Mouse (Mus musculus): ENCODE results near the gene Rpap3.

DNA sequence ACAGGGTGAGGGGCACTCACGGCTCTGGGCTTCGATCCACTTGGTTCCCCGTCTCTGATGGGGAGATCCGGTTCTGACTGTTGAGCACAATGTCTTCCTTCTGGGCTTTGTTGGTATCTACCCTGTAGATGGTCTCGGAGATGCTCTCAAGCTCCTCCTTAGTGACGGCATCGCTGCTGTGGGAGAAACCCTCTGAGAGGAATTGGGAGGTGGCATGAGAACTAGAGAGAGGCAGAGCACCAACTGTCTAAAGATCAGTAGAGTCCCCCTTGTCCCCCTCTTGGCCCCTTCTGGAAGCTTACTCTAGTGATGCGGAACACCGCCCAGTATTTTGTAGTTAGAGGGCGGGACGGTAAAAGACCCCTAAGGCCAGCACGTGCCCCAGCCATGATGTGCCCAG, 13.9 kb upstream of the Rpap3 start:
- TF ChIP-seq CTCF (IDR thresholded peaks at IDR 0.05; ENCODE audit: insufficient read depth, low read depth, low read length), result no peak
- no peak for TF ChIP-seq POLR2A (IDR thresholded peaks at IDR 0.05; ENCODE audit: insufficient read depth, low read depth, low read length)

Measured in olfactory bulb, adult 2 months (tissue).